Mouse (Mus musculus) heart, embryonic 14.5 days (tissue): ENCODE measurements around the gene Gm13696. TPM values are rescaled to one million over a fixed set of nuclear protein-coding genes. Genes with fewer than 3 reads are reported as not detected.
"Not testable (repeated sequence)": the region's sequence is repeated elsewhere in the genome, so short reads cannot be mapped to it uniquely, and the experiment has no call there.

ENCODE experiments used
- ATAC-seq: fragments of 200-750 bp; cut with Nextera tagmentation; 2 replicates; pipeline ENCODE4 v1.8.0; 2017; ENCODE audit warnings: low read depth, moderate TSS enrichment; ENCODE audit not compliant: insufficient number of reproducible peaks, insufficient read depth, low FRiP score
- H3K27ac ChIP-seq, 2 experiments: fragments of 200-500 bp in 1 of 2; fragments of 300-500 bp in 1 of 2; sonication (generic) in 1 of 2; replicated peaks in 1 of 2; 2 replicates each; pipeline ENCODE4 v1.5.1; 2012 to 2014; ENCODE audit warnings: low read depth in 2 of 2, low read length in 2 of 2, control low read depth in 1 of 2, mild to moderate bottlenecking in 1 of 2, mixed read lengths in 1 of 2; ENCODE audit not compliant: control insufficient read depth in 1 of 2, insufficient read depth in 1 of 2
- H3K27me3 ChIP-seq: fragments of 300-500 bp; sonication (generic); 2 replicates; pipeline ENCODE4 v1.6.1; 2014; ENCODE audit warnings: mild to moderate bottlenecking, low read length, control low read depth; ENCODE audit not compliant: control insufficient read depth, insufficient read depth
- H3K36me3 ChIP-seq: fragments of 300-500 bp; sonication (generic); 2 replicates; pipeline ENCODE4 v1.6.1; 2014; ENCODE audit warnings: mild to moderate bottlenecking, control low read depth, low read length, mixed read lengths; ENCODE audit not compliant: control insufficient read depth, insufficient read depth
- H3K4me1 ChIP-seq, 2 experiments: fragments of 200-500 bp in 1 of 2; fragments of 300-500 bp in 1 of 2; sonication (generic) in 1 of 2; 2 replicates each; pipeline ENCODE4 v1.6.1; 2012 to 2014; ENCODE audit warnings: low read length in 2 of 2, control low read depth in 1 of 2, mixed read lengths in 1 of 2; ENCODE audit not compliant: control insufficient read depth in 2 of 2, insufficient read depth in 2 of 2
- H3K4me2 ChIP-seq: fragments of 300-500 bp; sonication (generic); 2 replicates; pipeline ENCODE4 v1.6.1; 2014; ENCODE audit warnings: mild to moderate bottlenecking, low read length
- H3K4me3 ChIP-seq, 2 experiments: fragments of 200-500 bp in 1 of 2; fragments of 300-500 bp in 1 of 2; sonication (generic) in 1 of 2; 2 replicates each; pipeline ENCODE4 v1.5.1; 2012 to 2014; ENCODE audit warnings: low read length in 2 of 2, mild to moderate bottlenecking in 2 of 2, control low read depth in 1 of 2, low read depth in 1 of 2, moderate library complexity in 1 of 2; ENCODE audit not compliant: control insufficient read depth in 1 of 2, insufficient read depth in 1 of 2
- H3K9ac ChIP-seq: fragments of 300-500 bp; sonication (generic); 2 replicates; pipeline ENCODE4 v1.6.1; 2014; ENCODE audit warnings: mild to moderate bottlenecking, low read length
- H3K9me3 ChIP-seq: fragments of 300-500 bp; sonication (generic); 2 replicates; pipeline ENCODE4 v1.6.1; 2016; ENCODE audit warnings: low read length, control low read depth; ENCODE audit not compliant: control insufficient read depth
- WGBS: fragments of 180-500 bp; shearing (Covaris S2); extraction: QIAGEN DNeasy Blood & Tissue Kit; methylation state at CpG from one replicate; pipeline ENCODE4 v1.1.7; 2014; 5-methylcytosine and 5-hydroxymethylcytosine counted together
- polyA plus RNA-seq: library from polyadenylated mRNA; unstranded; fragments of >200 nt; fragmentation: Nextera tagmentation; extraction: Ambion mirVana; gene quantifications from 2 replicates; pipeline ENCODE4 v1.2.1, GENCODE M21; 2014

Gm13696 gene
- polyA plus RNA-seq, 1 experiment from 2014 or later: not detected

DNA sequence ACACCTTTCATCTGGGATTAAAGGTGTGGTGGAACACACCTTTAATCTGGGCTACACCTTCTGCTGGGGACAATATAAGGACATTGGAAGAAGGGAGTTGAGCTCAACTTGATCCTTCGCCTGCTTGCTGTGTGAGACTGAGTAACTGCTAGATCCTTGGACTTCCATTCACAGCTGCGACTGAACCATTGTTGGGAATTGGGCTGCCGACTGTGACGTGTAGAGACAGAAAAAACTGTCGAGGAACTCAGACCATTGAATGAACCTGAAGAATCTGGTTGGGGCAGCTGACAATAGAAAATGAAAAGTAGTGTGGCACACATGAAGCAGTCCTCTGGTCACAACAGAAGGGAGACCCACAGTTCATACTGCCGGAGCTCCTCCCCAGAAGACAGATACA is 5.9 kb upstream of the Gm13696 start, which contains the start of gene Gm13695:
TSS of gene Gm13695 (plus strand) at position 301 of the 400 bp plus-strand sequence.
- not testable (repeated sequence) for H3K4me2 ChIP-seq, H3K36me3 ChIP-seq, H3K4me3 ChIP-seq, H3K9me3 ChIP-seq, H3K27ac ChIP-seq, H3K4me1 ChIP-seq, H3K27me3 ChIP-seq, H3K9ac ChIP-seq, ATAC-seq
- no CpG with 5 or more reads among the region's 6 CpGs for WGBS

DNA sequence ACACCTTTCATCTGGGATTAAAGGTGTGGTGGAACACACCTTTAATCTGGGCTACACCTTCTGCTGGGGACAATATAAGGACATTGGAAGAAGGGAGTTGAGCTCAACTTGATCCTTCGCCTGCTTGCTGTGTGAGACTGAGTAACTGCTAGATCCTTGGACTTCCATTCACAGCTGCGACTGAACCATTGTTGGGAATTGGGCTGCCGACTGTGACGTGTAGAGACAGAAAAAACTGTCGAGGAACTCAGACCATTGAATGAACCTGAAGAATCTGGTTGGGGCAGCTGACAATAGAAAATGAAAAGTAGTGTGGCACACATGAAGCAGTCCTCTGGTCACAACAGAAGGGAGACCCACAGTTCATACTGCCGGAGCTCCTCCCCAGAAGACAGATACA is 5.7 kb downstream of the Gm13696 start, which contains the start of gene Gm13694:
TSS of gene Gm13694 (plus strand) at position 301 of the 400 bp plus-strand sequence.
- H3K27ac ChIP-seq, H3K27me3 ChIP-seq, H3K36me3 ChIP-seq, H3K9me3 ChIP-seq, H3K4me3 ChIP-seq, H3K9ac ChIP-seq, H3K4me1 ChIP-seq, ATAC-seq, H3K4me2 ChIP-seq: not testable (repeated sequence)
- no CpG with 5 or more reads among the region's 6 CpGs for WGBS

DNA sequence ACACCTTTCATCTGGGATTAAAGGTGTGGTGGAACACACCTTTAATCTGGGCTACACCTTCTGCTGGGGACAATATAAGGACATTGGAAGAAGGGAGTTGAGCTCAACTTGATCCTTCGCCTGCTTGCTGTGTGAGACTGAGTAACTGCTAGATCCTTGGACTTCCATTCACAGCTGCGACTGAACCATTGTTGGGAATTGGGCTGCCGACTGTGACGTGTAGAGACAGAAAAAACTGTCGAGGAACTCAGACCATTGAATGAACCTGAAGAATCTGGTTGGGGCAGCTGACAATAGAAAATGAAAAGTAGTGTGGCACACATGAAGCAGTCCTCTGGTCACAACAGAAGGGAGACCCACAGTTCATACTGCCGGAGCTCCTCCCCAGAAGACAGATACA is 11.5 kb downstream of the Gm13696 start, which contains the start of gene Gm13697:
TSS of gene Gm13697 (plus strand) at position 301 of the 400 bp plus-strand sequence.
- not testable (repeated sequence) for ATAC-seq, H3K9me3 ChIP-seq, H3K4me1 ChIP-seq, H3K4me2 ChIP-seq, H3K27me3 ChIP-seq, H3K27ac ChIP-seq, H3K9ac ChIP-seq, H3K4me3 ChIP-seq, H3K36me3 ChIP-seq
- no CpG with 5 or more reads among the region's 6 CpGs for WGBS

DNA sequence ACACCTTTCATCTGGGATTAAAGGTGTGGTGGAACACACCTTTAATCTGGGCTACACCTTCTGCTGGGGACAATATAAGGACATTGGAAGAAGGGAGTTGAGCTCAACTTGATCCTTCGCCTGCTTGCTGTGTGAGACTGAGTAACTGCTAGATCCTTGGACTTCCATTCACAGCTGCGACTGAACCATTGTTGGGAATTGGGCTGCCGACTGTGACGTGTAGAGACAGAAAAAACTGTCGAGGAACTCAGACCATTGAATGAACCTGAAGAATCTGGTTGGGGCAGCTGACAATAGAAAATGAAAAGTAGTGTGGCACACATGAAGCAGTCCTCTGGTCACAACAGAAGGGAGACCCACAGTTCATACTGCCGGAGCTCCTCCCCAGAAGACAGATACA is 17.3 kb downstream of the Gm13696 start, which contains the start of gene Gm13691:
TSS of gene Gm13691 (plus strand) at position 301 of the 400 bp plus-strand sequence.
- WGBS: no CpG with 5 or more reads among the region's 6 CpGs
- not testable (repeated sequence) for H3K9me3 ChIP-seq, H3K4me1 ChIP-seq, H3K9ac ChIP-seq, H3K27me3 ChIP-seq, ATAC-seq, H3K4me3 ChIP-seq, H3K4me2 ChIP-seq, H3K27ac ChIP-seq, H3K36me3 ChIP-seq

DNA sequence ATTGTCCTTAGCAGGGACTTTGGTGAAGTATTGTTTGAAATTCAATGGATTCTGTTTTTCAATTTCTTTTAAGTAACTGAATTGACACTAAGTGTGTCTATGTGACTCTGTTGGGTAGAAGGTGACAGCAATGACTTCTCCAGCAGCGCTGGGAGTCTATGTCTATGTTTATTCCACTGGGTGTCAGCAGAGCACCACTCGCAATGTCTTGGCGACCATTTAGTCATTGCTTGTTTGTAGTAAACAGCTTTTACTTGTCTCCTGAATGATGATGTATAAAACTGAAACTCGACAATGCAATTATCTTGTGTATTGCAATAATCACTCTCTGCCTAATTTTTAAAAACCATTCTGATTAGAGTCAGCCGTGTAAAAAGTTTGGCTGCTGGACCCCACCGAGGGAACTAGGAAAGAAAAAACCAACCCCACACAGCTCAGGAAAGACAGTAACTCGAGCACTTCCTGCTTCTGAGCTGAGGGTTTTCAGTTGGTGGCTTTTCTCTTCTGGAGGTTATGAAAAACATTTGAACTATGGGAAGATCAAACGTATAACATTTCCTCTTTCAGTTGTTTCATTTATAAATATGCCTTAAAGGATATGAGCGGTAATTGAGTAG is 20.8 kb downstream of the Gm13696 start:
- not testable (repeated sequence) for H3K27me3 ChIP-seq, H3K9ac ChIP-seq, H3K9me3 ChIP-seq, ATAC-seq, H3K4me1 ChIP-seq, H3K27ac ChIP-seq, H3K36me3 ChIP-seq, H3K4me3 ChIP-seq
- 36% methylated on average over 7 of the region's 9 CpGs for WGBS
- H3K4me2 ChIP-seq: 0 out of 2 replicates have a peak overlapping the region, but pooled peaks have one; percentile 26

DNA sequence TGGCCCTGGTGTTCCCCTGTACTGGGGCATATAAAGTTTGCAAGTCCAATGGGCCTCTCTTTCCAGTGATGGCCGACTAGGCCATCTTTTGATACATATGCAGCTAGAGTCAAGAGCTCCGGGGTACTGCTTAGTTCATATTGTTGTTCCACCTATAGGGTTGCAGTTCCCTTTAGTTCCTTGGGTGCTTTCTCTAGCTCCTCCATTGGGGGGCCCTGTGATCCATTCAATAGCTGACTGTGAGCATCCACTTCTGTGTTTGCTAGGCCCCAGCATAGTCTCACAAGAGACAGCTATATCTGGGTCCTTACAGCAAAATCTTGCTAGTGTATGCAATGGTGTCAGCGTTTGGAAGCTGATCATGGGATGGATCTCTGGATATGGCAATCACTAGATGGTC is 21.6 kb downstream of the Gm13696 start:
- H3K9me3 ChIP-seq, ATAC-seq, H3K27ac ChIP-seq, H3K9ac ChIP-seq, H3K36me3 ChIP-seq, H3K4me2 ChIP-seq, H3K4me1 ChIP-seq, H3K4me3 ChIP-seq, H3K27me3 ChIP-seq: not testable (repeated sequence)
- WGBS: no CpG with 5 or more reads among the region's 3 CpGs

DNA sequence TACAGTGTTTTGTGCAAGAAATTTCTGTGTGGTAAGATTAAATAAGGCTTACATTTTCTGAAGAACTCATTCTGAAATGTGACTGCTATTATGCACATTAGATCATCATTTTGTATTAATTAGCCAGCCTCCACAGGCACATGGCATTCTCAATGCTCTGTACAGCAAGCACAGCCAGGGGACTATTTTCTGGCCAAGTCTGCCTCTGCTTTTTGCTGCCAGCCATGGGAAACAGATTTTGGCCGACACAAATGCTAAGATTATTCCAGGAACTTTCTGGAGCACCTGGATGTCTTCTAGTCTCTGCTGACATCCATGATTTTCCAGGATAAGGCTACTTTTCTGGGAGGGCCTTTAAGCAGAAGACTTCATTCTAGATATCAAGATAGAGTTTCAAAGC is 36.0 kb downstream of the Gm13696 start:
- no peak for ATAC-seq
- Histone ChIP-seq H3K4me3 (no peak overlapping the region), H3K27me3 (no peaks in the 10 kb centered on the region), H3K4me1 (no peaks in the 10 kb centered on the region), H3K4me2 (no peak overlapping the region), H3K9ac (no peak overlapping the region), H3K27ac (no peak overlapping the region), H3K36me3 (no peaks in the 10 kb centered on the region), H3K9me3 (no peaks in the 10 kb centered on the region)
- WGBS: 44% methylated on average over 1 of the region's 1 CpGs

DNA sequence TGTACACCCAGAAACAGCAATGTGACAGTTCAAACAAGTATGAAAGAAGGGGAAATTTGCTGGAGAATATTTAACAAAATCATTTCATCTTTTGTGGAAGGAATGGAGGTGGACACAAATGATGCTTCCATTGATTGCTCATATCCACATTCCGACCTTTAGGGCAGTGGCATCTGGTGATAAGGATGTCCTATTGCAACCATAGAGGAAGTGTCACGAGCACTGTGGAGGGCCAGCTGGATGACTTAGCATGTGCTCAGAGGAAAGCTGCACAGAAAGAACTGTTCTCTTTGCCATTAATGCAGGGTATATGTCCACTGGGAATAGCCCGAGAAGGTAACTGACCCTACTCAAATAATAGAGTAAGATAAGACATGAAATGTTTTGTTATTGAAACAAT is 36.9 kb downstream of the Gm13696 start:
- Histone ChIP-seq H3K4me3 (no peak overlapping the region), H3K9me3 (no peaks in the 10 kb centered on the region), H3K9ac (no peak overlapping the region), H3K27ac (no peak overlapping the region), H3K4me2 (no peak overlapping the region), H3K4me1 (no peaks in the 10 kb centered on the region), H3K27me3 (no peaks in the 10 kb centered on the region), H3K36me3 (no peaks in the 10 kb centered on the region)
- no peak for ATAC-seq
- 55% methylated on average over 3 of the region's 3 CpGs for WGBS
